Mouse (Mus musculus) adrenal gland, adult 18-20 months (tissue): ENCODE results near the gene Olfr645. TPM values are rescaled to one million over a fixed set of nuclear protein-coding genes. Genes with fewer than 3 reads are reported as not detected.

ENCODE experiments used
- DNase-seq, 2 experiments: peaks; one replicate each; pipeline ENCODE4 v3.0.0; 2021 to 2022; ENCODE audit warnings: low spot score in 2 of 2
- long read RNA-seq, 2 experiments: library from polyadenylated mRNA; stranded (forward); transcript quantifications; one replicate each; pipeline ENCODE4 v2.0.0; 2021
- total RNA-seq, 2 experiments: library from RNA; stranded (reverse); gene quantifications; 1 replicate in 1 of 2; 2 replicates in 1 of 2; pipeline ENCODE4 v1.2.3; 2021

Olfr645 gene
- total RNA-seq: not detected
- long read RNA-seq, experiment 1: 0 reads
- long read RNA-seq, experiment 2: 0 reads

GRCm38 (mm10) chr7:104085365-104085764, at the start of gene Olfr645:
TSS of gene Olfr645 (minus strand) at chr7:104085465.
- DNase-seq: no peak

GRCm38 (mm10) chr7:104129726-104130125, 44.5 kb upstream of the Olfr645 start, which contains the start of gene Ubqln5:
TSS of gene Ubqln5 (minus strand) at chr7:104129826.
- no peak for DNase-seq

- DNase-seq: no peak
Observed at GRCm38 (mm10) chr7:104104757-104104972, 19.4 kb upstream of the Olfr645 start, which contains the start of gene Olfr646. TSS of gene Olfr646 (plus strand) at chr7:104104873.

- no peak for DNase-seq
Observed at GRCm38 (mm10) chr7:104103913-104104756, 18.9 kb upstream of the Olfr645 start.

- no peak for DNase-seq
Observed at GRCm38 (mm10) chr7:104071769-104072168, 13.5 kb downstream of the Olfr645 start, which contains the start of gene Olfr644. TSS of gene Olfr644 (minus strand) at chr7:104071869.

- no peak for DNase-seq
Observed at GRCm38 (mm10) chr7:104061345-104061744, 23.9 kb downstream of the Olfr645 start, which contains the start of gene 4930516K23Rik. TSS of gene 4930516K23Rik (minus strand) at chr7:104061445.

GRCm38 (mm10) chr7:104059215-104059614, 26.1 kb downstream of the Olfr645 start:
- no peak for DNase-seq

- no peak for DNase-seq
Observed at GRCm38 (mm10) chr7:104052566-104052965, 32.7 kb downstream of the Olfr645 start, which contains the start of gene Olfr642. TSS of gene Olfr642 (minus strand) at chr7:104052666.

GRCm38 (mm10) chr7:104050745-104051144, 34.5 kb downstream of the Olfr645 start:
- DNase-seq: no peak

GRCm38 (mm10) chr7:104035145-104035544, 50.1 kb downstream of the Olfr645 start, which contains the start of gene Olfr641:
TSS of gene Olfr641 (plus strand) at chr7:104035445.
- no peak for DNase-seq

Other genes with a start within 250 kb of the Olfr645 start
- not detected for gene Hbb-bh2, start 244.9 kb downstream of the Olfr645 start, total RNA-seq
- not detected for gene Hbb-bh1, start 242.3 kb downstream of the Olfr645 start, total RNA-seq
- not detected for gene Hbb-y, start 232.2 kb downstream of the Olfr645 start, total RNA-seq
- not detected for gene Olfr66, start 199.2 kb downstream of the Olfr645 start, total RNA-seq
- gene Olfr64, start 191.0 kb downstream of the Olfr645 start, total RNA-seq: not detected
- not detected for gene Olfr65, start 182.0 kb downstream of the Olfr645 start, total RNA-seq
- gene Olfr631, start 156.6 kb downstream of the Olfr645 start, total RNA-seq: not detected
- not detected for gene Olfr632, start 151.1 kb downstream of the Olfr645 start, total RNA-seq
- not detected for gene Olfr633, start 141.0 kb downstream of the Olfr645 start, total RNA-seq
- gene Olfr635, start 114.3 kb downstream of the Olfr645 start, total RNA-seq: under 1 TPM in 1 of 2 experiments, not detected in 1; 0.03 TPM
- not detected for gene Olfr638, start 86.7 kb downstream of the Olfr645 start, total RNA-seq
- under 1 TPM in 1 of 2 experiments, not detected in 1; 0.10 TPM for gene Olfr639, start 68.2 kb downstream of the Olfr645 start, total RNA-seq
- not detected for gene Olfr640, start 59.9 kb downstream of the Olfr645 start, total RNA-seq
- gene Olfr641, start 50.0 kb downstream of the Olfr645 start, total RNA-seq: not detected
- not detected for gene Olfr642, start 32.8 kb downstream of the Olfr645 start, total RNA-seq
- not detected for gene 4930516K23Rik, start 24.0 kb downstream of the Olfr645 start, total RNA-seq
- not detected for gene Olfr644, start 13.6 kb downstream of the Olfr645 start, total RNA-seq
- gene Olfr646, start 19.4 kb upstream of the Olfr645 start, total RNA-seq: not detected
- not detected for gene Ubqln5, start 44.4 kb upstream of the Olfr645 start, total RNA-seq
- gene Olfr643, start 51.9 kb upstream of the Olfr645 start, total RNA-seq: not detected
- gene Ubqln3, start 57.8 kb upstream of the Olfr645 start, total RNA-seq: not detected
- gene Ubqlnl, start 65.1 kb upstream of the Olfr645 start, total RNA-seq: not detected
- gene Olfm5, start 79.4 kb upstream of the Olfr645 start, total RNA-seq: not detected
- gene Olfr648, start 97.9 kb upstream of the Olfr645 start, total RNA-seq: not detected
- gene Olfr649, start 110.5 kb upstream of the Olfr645 start, total RNA-seq: not detected
- gene Trim6, start 133.3 kb upstream of the Olfr645 start, total RNA-seq: under 1 TPM; 0.29 to 0.46 TPM
- 1 to 10 TPM; 4.4 to 6.1 TPM for gene Trim34a, start 159.0 kb upstream of the Olfr645 start, total RNA-seq
- 1 to 10 TPM; 2.0 to 2.8 TPM for gene Trim5, start 202.6 kb upstream of the Olfr645 start, total RNA-seq
- 10 to 100 TPM in 1 of 2 experiments, 1 to 10 TPM in 1; 6.9 to 10.2 TPM for gene Trim12a, start 230.0 kb upstream of the Olfr645 start, total RNA-seq
- under 1 TPM; 0.38 to 0.56 TPM for gene Trim34b, start 244.0 kb upstream of the Olfr645 start, total RNA-seq